Mouse (Mus musculus) embryonic facial prominence, embryonic 15.5 days (tissue): ENCODE results near the gene Acad11. TPM values are rescaled to one million over a fixed set of nuclear protein-coding genes. Genes with fewer than 3 reads are reported as not detected.

Experiments used
- polyA plus RNA-seq: library from polyadenylated mRNA; unstranded; fragments of >200 nt; fragmentation: Nextera tagmentation; extraction: Ambion mirVana; gene quantifications from 2 replicates; pipeline ENCODE4 v1.2.1, GENCODE M21; 2015

Acad11 gene
- polyA plus RNA-seq, 1 experiment from 2014 or later, result 14.2 TPM

Other genes with a start within 250 kb of the Acad11 start
- gene Nphp3, start 60.8 kb upstream of the Acad11 start, polyA plus RNA-seq, result 6.8 and 7.1 TPM in 2 replicates
- gene Gm28305, start 22.7 kb upstream of the Acad11 start, polyA plus RNA-seq, result not detected in 2 replicates
- gene Uba5, start 243 bp upstream of the Acad11 start, polyA plus RNA-seq, result 58.6 and 61.1 TPM in 2 replicates
- 6.4 and 6.9 TPM in 2 replicates for gene Ackr4, start 63.6 kb downstream of the Acad11 start, polyA plus RNA-seq
- gene Dnajc13, start 199.6 kb downstream of the Acad11 start, polyA plus RNA-seq, result 19.3 and 21.0 TPM in 2 replicates